Mouse (Mus musculus) heart, embryonic 10.5 days (tissue): ENCODE data around the gene Gipr. TPM values are rescaled to one million over a fixed set of nuclear protein-coding genes. Genes with fewer than 3 reads are reported as not detected.

Source experiments
- DNase-seq: peaks from one replicate; pipeline ENCODE4 v3.0.0-alpha.2; 2017; ENCODE audit warnings: low spot score
- H3K27ac ChIP-seq: fragments of 300-500 bp; sonication (generic); 2 replicates; pipeline ENCODE4 v1.5.1; 2016; ENCODE audit warnings: mild to moderate bottlenecking
- H3K27me3 ChIP-seq: fragments of 300-500 bp; sonication (generic); 2 replicates; pipeline ENCODE4 v1.6.1; 2016; ENCODE audit warnings: mild to moderate bottlenecking; ENCODE audit not compliant: poor library complexity, insufficient read depth, severe bottlenecking
- H3K36me3 ChIP-seq: fragments of 300-500 bp; sonication (generic); 2 replicates; pipeline ENCODE4 v1.6.1; 2016; ENCODE audit warnings: mild to moderate bottlenecking, moderate library complexity
- H3K4me1 ChIP-seq: fragments of 300-500 bp; sonication (generic); 2 replicates; pipeline ENCODE4 v1.6.1; 2016; ENCODE audit warnings: mild to moderate bottlenecking
- H3K4me3 ChIP-seq: fragments of 300-500 bp; sonication (generic); 2 replicates; pipeline ENCODE4 v1.5.1; 2016; ENCODE audit warnings: mild to moderate bottlenecking, moderate library complexity
- H3K9me3 ChIP-seq: fragments of 300-500 bp; sonication (generic); 2 replicates; pipeline ENCODE4 v1.6.1; 2016; ENCODE audit warnings: mild to moderate bottlenecking, moderate library complexity
- WGBS: fragments of 180-500 bp; shearing (Covaris S2); methylation state at CpG from one replicate; pipeline ENCODE4 v1.1.7; 2016; 5-methylcytosine and 5-hydroxymethylcytosine counted together
- polyA plus RNA-seq: library from polyadenylated mRNA; unstranded; fragments of >200 nt; fragmentation: Nextera tagmentation; extraction: Ambion mirVana; gene quantifications from 2 replicates; pipeline ENCODE4 v1.2.1, GENCODE M21; 2016

The Gipr gene
- polyA plus RNA-seq, 1 experiment from 2014 or later, result 9.7 TPM

DNA sequence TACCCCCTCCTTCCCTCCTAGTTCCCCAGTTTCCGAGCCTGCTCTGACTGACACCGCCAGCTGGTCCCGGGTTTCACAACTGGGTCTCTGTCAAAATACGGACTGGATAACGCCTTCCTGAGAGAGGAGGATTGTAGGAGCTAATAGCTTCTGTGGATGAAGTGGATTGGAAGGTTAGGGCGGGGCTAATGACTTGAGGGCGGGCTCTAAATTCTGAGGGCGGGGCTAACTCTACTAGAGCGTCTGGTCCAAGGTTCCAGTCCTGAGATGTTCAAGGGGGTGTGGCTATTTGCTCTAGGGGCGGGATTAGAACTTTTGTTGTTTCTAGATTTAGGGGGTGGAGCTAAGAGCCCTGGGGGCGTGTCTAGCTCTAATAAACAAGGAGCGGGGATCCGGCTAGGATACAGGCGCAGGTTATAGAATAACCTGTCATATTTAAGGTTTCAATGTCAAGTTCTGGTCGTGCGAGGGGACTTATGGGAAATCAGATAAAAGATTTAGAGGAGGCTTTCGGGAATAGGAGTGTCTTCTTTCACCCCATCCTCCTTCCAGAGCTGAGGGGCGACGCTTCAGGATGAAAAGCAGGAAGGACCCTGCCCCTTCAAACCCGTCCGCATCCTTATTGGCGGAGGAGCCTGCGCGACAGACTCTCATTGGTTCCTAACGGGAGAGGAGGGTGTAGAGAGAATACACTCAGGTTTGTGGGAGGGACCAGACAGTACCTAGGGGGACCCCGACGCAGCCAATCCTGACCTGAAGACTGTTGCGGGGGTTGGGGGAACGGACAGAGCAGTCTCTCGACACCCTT is 10.0 kb upstream of the Gipr start, which contains the start of gene Eml2:
TSS of gene Eml2 (plus strand) at position 714 of the 808 bp plus-strand sequence.
- Histone ChIP-seq H3K36me3 (no peaks in the 10 kb centered on the region), H3K4me3 (peak within 1 kb of the TSS; percentile 50), H3K9me3 (no peaks in the 10 kb centered on the region), H3K27me3 (peaks cover 59% of the 10 kb centered on the region), H3K27ac (0 out of 2 replicates have a peak within 1 kb of the TSS, but pooled peaks have one; percentile 10), H3K4me1 (peaks cover 57% of the 10 kb centered on the region)
- 1% methylated on average over 30 of the region's 30 CpGs for WGBS
- DNase-seq, result no peak

DNA sequence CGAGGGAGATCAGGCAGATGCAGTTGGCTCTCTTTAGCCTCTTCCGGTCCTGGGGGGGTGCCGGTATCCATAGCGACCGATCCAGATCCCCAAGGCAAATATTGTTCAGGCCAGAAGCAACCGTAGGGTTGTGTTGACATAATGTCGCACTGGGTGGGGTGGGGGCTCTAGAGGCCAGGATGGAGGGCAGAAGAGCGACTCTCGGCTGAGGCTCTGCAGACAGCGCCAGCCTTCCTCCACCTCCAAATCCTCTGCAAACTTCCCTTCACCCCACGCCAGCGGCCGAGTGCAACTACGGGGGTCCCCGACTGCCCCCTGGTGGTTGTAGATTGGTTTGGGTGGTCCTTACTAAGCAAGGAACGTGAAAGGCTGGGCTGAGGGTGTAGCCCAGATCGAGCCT is 6.9 kb upstream of the Gipr start:
- H3K27ac ChIP-seq, result peak overlapping the region; percentile 89
- H3K36me3 ChIP-seq, result no peaks in the 10 kb centered on the region
- peaks cover 32% of the 10 kb centered on the region for H3K27me3 ChIP-seq
- peak overlapping the region; percentile 46 for H3K4me3 ChIP-seq
- 4% methylated on average over 17 of the region's 17 CpGs for whole genome bisulfite sequencing
- peaks cover 56% of the 10 kb centered on the region for H3K4me1 ChIP-seq
- H3K9me3 ChIP-seq, result no peaks in the 10 kb centered on the region
- peak; percentile 95 for DNase-seq

DNA sequence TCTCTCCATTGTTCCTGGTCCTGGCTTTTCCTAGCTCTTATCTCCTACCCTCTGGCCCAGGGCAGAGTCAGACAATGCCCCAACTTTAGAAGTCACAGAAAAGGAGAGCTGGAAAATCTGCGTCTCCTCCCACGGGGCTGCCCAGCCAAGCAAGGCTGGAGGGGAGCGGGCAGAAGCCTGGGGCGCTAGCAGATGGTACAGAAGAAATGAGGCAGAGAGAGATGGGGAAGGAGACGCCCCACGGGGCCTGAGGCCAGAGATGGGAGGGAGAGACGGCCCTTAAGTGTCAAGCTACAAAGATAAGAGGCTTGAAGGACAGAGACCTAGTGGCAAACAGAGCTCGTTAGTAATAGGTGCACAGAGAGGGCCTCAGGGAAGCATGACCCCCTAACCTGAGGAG is 5.9 kb upstream of the Gipr start:
- DNase-seq, result no peak
- WGBS, result 18% methylated on average over 8 of the region's 8 CpGs
- H3K27ac ChIP-seq, result peak overlapping the region; percentile 89
- H3K4me3 ChIP-seq, result peak overlapping the region; percentile 25; the same call in 1 of the 2 replicates
- H3K4me1 ChIP-seq, result peaks cover 55% of the 10 kb centered on the region
- H3K36me3 ChIP-seq, result no peaks in the 10 kb centered on the region
- H3K9me3 ChIP-seq, result no peaks in the 10 kb centered on the region
- H3K27me3 ChIP-seq, result peaks cover 22% of the 10 kb centered on the region

DNA sequence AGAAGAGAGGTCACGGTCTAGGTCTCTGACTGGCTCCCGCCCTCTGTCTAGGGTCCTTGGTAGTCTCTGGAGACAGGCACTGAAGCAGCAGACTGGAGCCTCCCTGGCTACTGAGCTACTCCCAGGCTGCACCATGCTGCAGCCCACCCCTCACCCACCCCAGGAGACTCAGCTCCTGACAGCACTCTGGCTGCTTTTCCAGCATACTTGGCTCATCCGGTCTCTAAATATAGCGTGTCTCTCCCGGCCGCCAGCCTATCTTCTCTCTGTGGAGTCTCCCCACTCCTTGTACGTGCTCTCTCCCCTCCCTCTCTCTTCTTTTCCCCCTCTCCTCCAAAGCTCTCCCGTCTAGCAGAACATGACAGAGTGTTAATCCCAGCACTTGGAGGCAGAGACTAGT is 4.2 kb upstream of the Gipr start:
- Histone ChIP-seq H3K4me3 (0 out of 2 replicates have a peak overlapping the region, but pooled peaks have one; percentile 7), H3K4me1 (peaks cover 55% of the 10 kb centered on the region), H3K9me3 (no peaks in the 10 kb centered on the region), H3K27ac (peak overlapping the region; percentile 87), H3K27me3 (peaks cover 5% of the 10 kb centered on the region; the same call in 1 of the 2 replicates), H3K36me3 (no peaks in the 10 kb centered on the region)
- WGBS, result 25% methylated on average over 8 of the region's 8 CpGs
- DNase-seq, result peak; percentile 92

DNA sequence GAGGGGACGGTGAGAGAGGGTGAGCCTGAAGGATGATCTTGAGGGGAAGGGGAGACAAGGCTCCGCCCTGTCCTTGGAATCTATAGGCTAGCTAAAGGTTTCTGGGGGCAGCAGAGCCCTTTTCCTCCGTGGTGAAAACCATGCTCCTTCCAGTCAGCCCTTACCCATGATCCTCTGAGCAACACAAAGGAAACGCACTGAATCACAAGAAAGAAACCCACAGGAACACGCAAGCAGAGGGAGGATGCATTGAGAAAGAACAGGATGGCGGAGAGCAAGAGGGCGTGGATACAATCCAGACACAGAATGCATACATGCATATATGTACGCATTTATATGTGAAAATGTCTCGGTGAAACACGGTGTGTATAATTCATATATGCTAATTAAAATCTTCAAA is 3.6 kb upstream of the Gipr start:
- H3K4me1 ChIP-seq, result peaks cover 62% of the 10 kb centered on the region
- H3K4me3 ChIP-seq, result no peak overlapping the region
- H3K9me3 ChIP-seq, result no peaks in the 10 kb centered on the region
- 0 out of 2 replicates have a peak, but pooled peaks cover 6% of the 10 kb centered on the region for H3K27me3 ChIP-seq
- no peaks in the 10 kb centered on the region for H3K36me3 ChIP-seq
- DNase-seq, result no peak
- WGBS, result 57% methylated on average over 10 of the region's 10 CpGs
- H3K27ac ChIP-seq, result peak overlapping the region; percentile 87

DNA sequence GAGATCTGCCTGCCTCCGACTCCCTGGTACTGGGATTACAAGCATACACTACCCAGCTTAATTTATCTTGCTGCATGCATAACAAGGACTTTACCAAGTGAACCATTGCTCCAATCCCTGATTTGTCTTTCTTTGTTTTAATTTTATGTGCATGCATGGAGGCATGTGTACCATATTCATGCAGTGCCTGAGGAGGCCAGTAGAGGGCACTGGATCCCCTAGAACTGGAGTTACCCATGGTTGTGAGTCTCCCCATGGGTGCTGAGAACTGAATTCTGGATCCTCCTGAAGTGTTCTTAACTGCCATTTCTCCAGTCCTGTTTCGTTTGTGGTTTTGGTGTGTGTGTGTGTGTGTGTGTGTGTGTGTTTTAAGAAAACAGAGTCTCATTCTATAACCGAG is 1.1 kb upstream of the Gipr start:
- WGBS, result 86% methylated on average over 3 of the region's 3 CpGs
- Histone ChIP-seq H3K9me3 (no peaks in the 10 kb centered on the region), H3K27ac (no peak overlapping the region), H3K4me3 (no peak overlapping the region), H3K4me1 (peaks cover 57% of the 10 kb centered on the region), H3K36me3 (peaks cover 2% of the 10 kb centered on the region; the same call in 1 of the 2 replicates), H3K27me3 (peaks cover 29% of the 10 kb centered on the region; the same call in 1 of the 2 replicates)
- no peak for DNase-seq

DNA sequence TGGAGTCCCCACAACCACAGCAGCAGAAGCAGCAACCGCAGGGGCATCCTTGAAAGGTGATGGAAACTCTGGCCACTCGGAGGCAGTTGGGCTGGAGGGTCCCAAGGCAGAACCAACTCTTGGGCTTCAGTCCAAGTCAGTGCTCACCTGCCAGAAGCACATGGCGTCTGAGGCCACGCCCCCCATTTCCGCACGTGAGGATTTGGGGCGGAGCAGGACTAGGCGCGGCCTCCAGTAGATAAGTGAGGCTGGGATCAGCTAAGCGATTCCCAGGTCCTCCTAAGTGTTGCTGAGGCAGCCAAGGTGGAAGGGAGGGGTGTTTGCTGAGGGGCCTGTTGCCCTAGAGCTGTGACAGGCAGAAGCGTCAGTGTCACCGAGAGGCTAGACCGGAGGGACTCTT is 949 bp downstream of the Gipr start:
- Histone ChIP-seq H3K4me1 (peaks cover 51% of the 10 kb centered on the region), H3K27ac (peak overlapping the region; percentile 78; the same call in 1 of the 2 replicates), H3K4me3 (peak overlapping the region; percentile 40), H3K9me3 (no peaks in the 10 kb centered on the region), H3K27me3 (peaks cover 38% of the 10 kb centered on the region), H3K36me3 (peaks cover 2% of the 10 kb centered on the region; the same call in 1 of the 2 replicates)
- DNase-seq, result no peak
- WGBS, result under 1% methylated on average over 13 of the region's 13 CpGs

DNA sequence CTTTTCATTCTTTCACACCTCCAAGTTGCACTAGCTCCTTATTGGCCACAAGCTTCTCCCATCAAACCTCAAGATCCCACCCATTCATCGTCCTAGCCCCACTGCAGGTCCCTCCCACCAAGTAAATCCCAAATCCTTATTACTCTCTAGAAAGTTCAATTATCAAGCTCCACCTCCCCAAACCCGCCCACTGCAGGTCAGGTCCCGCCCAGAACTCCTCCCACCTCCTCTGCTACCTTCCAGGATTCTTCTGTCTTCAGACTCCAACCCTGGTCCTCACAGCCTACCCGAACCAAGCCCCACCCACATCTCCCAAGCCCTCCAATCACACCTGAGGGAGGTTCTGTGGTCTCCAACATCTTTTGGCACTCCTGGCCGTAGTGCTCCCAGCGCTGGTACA is 1.7 kb downstream of the Gipr start:
- Histone ChIP-seq H3K9me3 (no peaks in the 10 kb centered on the region), H3K27me3 (peaks cover 46% of the 10 kb centered on the region), H3K4me1 (peaks cover 51% of the 10 kb centered on the region), H3K4me3 (peak overlapping the region; percentile 40), H3K27ac (peak overlapping the region; percentile 31; the same call in 1 of the 2 replicates), H3K36me3 (peaks cover 2% of the 10 kb centered on the region; the same call in 1 of the 2 replicates)
- peak; percentile 80 for DNase-seq
- WGBS, result 2% methylated on average over 6 of the region's 6 CpGs

DNA sequence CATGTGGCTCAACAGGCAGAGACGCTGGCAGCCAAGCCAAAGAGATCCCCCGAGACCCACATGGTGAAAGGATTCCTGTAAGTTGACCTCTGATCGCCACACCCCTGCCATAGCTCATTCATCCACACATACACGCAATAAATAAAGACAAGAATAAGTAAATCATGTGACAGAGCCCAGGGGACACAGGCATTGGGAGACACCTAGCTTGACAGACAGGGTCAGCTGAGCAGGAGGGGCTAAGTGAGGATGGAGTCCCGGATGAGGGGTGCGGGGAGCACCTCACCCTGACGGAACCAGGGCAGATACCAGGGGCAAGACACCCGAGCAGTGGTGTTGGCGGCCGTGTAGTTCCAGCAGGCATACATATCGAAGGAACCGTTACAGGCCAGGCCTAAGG is 2.2 kb downstream of the Gipr start:
- Histone ChIP-seq H3K4me1 (peaks cover 49% of the 10 kb centered on the region), H3K27me3 (peaks cover 51% of the 10 kb centered on the region), H3K9me3 (no peaks in the 10 kb centered on the region), H3K36me3 (peaks cover 2% of the 10 kb centered on the region; the same call in 1 of the 2 replicates), H3K4me3 (peak overlapping the region; percentile 40), H3K27ac (peak overlapping the region; percentile 31; the same call in 1 of the 2 replicates)
- no peak for DNase-seq
- 27% methylated on average over 12 of the region's 12 CpGs for WGBS

DNA sequence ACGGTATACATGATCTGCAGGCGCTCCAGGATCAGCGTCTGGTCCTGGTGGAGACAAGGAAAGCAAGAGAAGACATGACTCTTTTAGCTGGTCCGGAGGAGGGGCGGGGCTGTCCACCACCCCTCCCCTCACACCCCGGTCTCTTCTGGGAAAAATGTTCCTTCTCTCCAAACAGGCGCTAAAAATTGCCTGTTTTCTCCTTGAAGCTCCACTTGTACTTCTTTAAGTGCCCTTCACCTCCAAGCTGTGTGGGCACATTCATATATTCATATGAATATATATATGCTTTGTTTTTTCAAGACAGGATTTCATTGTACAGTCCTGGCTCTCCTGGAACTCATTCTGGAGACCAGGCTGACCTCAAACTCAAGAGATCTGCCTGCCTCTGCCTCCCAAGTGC is 3.0 kb downstream of the Gipr start:
- Histone ChIP-seq H3K9me3 (no peaks in the 10 kb centered on the region), H3K27ac (no peak overlapping the region), H3K4me3 (no peak overlapping the region), H3K36me3 (peaks cover 2% of the 10 kb centered on the region; the same call in 1 of the 2 replicates), H3K4me1 (peaks cover 42% of the 10 kb centered on the region), H3K27me3 (peaks cover 53% of the 10 kb centered on the region)
- WGBS, result 70% methylated on average over 7 of the region's 7 CpGs
- DNase-seq, result no peak

DNA sequence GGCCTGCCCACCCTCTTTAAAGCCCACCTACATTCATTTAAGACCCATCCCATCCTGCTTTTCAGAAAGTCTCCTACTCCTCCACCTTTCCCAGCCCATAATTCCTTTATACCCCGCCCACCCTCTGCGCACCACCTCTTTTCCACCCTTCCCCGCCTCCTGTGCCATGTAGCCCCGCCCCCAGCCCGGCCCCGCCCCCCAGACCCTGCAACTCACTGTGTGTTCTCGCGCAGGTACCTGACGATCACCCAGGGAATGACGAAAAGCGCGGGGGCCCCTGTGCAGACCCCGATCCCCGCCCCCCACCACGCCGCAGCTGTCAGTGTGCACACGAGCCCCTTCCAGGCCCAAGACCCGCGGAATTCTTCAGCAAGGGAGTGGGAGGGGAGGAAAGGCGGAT is 5.8 kb downstream of the Gipr start:
- WGBS, result under 1% methylated on average over 20 of the region's 20 CpGs
- Histone ChIP-seq H3K9me3 (no peaks in the 10 kb centered on the region), H3K36me3 (peaks cover 2% of the 10 kb centered on the region), H3K27me3 (peaks cover 53% of the 10 kb centered on the region), H3K4me3 (peak overlapping the region; percentile 61), H3K4me1 (peaks cover 43% of the 10 kb centered on the region), H3K27ac (peak overlapping the region; percentile 59; the same call in 1 of the 2 replicates)
- peak; percentile 92 for DNase-seq

DNA sequence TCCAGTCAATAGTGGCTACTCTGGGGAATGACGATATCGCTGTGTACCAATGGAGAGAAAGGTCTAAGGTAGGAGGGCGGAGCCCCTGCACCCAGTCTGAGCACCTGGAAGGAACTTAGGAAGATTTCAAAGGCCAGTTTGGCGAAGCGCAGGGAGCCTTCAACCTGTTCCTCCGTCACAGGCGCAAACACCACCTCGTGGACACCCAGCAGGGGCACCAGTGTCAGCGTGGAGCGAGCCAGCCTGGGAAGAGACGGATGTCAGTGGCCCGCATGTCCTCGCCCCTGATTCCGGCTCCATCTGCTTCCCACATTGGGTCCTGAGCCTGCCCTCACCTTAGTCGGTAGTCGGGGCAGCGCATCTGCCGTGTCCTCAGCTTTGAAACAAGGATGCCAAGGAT is 6.5 kb downstream of the Gipr start:
- Histone ChIP-seq H3K27me3 (peaks cover 47% of the 10 kb centered on the region), H3K27ac (peak overlapping the region; percentile 42; the same call in 1 of the 2 replicates), H3K36me3 (peaks cover 9% of the 10 kb centered on the region), H3K9me3 (no peaks in the 10 kb centered on the region), H3K4me3 (peak overlapping the region; percentile 61), H3K4me1 (peaks cover 36% of the 10 kb centered on the region)
- 13% methylated on average over 18 of the region's 18 CpGs for WGBS
- no peak for DNase-seq

DNA sequence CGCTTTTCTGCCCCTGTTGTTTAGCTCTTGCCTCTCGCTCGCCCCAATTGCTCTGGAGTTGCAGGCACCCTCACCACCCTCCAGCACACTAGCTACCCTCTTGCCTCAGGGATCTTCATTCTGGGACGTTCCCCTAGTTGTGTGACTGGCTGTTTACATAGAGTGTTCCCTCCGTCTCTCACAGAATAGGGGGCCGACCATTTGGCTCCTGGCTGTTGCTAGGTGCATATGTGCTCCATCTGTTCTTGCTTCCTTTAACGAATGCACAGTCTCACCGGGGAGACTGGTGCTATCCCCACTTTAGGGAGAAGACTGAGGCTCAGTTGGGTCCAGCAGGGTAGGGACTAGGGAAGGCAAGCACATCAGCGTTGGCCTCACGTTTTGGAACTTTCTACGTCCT is 7.3 kb downstream of the Gipr start:
- Histone ChIP-seq H3K4me3 (no peak overlapping the region), H3K27me3 (peaks cover 39% of the 10 kb centered on the region), H3K9me3 (no peaks in the 10 kb centered on the region), H3K27ac (no peak overlapping the region), H3K36me3 (peaks cover 16% of the 10 kb centered on the region), H3K4me1 (peaks cover 28% of the 10 kb centered on the region)
- no peak for DNase-seq
- WGBS, result 65% methylated on average over 11 of the region's 11 CpGs
